19 mouse cellular contexts compared by ENCODE assay signal in genomic region chr1:177110665-177111271, GRCm38 (mm10).
A peak's percentile ranks its signal among the peaks of the same experiment; 100 is the strongest.
DNase-seq lines count a peak whose midpoint lies in the region; ATAC-seq and TF ChIP-seq lines count a peak whose summit lies in the region.
"Had no signal": no experiment of that assay in that cellular context is flagged by ENCODE, and none has a peak within 500 bp of the region (broad histone marks: within the 10 kb centered on the region; RNA-seq: fewer than 3 reads in every experiment).

No protein-coding gene starts in this region.

- H3K27ac ChIP-seq in kidney, adult 2 months (ENCODE audit: insufficient read depth, low read depth, low read length): no peak overlapping the region
- H3K27ac ChIP-seq in intestine, postnatal 0 days (ENCODE audit: low read depth, low read length): no peak overlapping the region
- H3K27ac ChIP-seq in hindbrain, postnatal 0 days: no peak overlapping the region
- H3K27ac ChIP-seq: embryonic facial prominence, embryonic 13.5 days; forebrain, embryonic 10.5 days; heart, embryonic 15.5 days; hindbrain, embryonic 13.5 days had no signal

- TF ChIP-seq POLR2A in kidney, adult 2 months (IDR thresholded peaks at IDR 0.05; ENCODE audit: low read depth, low read length): no peak

- no peaks in the 10 kb centered on the region for H3K9me3 ChIP-seq in intestine, postnatal 0 days (ENCODE audit: control insufficient read depth)
- no peaks in the 10 kb centered on the region for H3K9me3 ChIP-seq in hindbrain, postnatal 0 days (ENCODE audit: low read length)
- H3K9me3 ChIP-seq: embryonic facial prominence, embryonic 13.5 days; forebrain, embryonic 10.5 days; heart, embryonic 15.5 days; hindbrain, embryonic 13.5 days; megakaryocyte, embryonic 14.5 days had no signal

- WGBS in kidney, adult 2 months: 59% methylated on average over 2 of the region's 2 CpGs
- 37% methylated on average over 2 of the region's 2 CpGs for WGBS in intestine, postnatal 0 days
- WGBS in hindbrain, postnatal 0 days: 92% methylated on average over 2 of the region's 2 CpGs

- H3K4me1 ChIP-seq in kidney, adult 2 months (ENCODE audit: control insufficient read depth, insufficient read depth, low read length): no peaks in the 10 kb centered on the region
- no peaks in the 10 kb centered on the region for H3K4me1 ChIP-seq in intestine, postnatal 0 days (replicated peaks; ENCODE audit: control insufficient read depth, insufficient read depth, low read length)
- H3K4me1 ChIP-seq in hindbrain, postnatal 0 days (ENCODE audit: insufficient read depth, low read length): no peaks in the 10 kb centered on the region
- H3K4me1 ChIP-seq: heart, embryonic 15.5 days had no signal

- H3K9ac ChIP-seq in intestine, postnatal 0 days (ENCODE audit: low read depth, low read length): no peak overlapping the region
- H3K9ac ChIP-seq in hindbrain, postnatal 0 days (replicated peaks; ENCODE audit: low read length): no peak overlapping the region
- H3K9ac ChIP-seq: embryonic facial prominence, embryonic 13.5 days; heart, embryonic 15.5 days; hindbrain, embryonic 13.5 days; lung, embryonic 14.5 days had no signal

- H3K4me2 ChIP-seq in intestine, postnatal 0 days (replicated peaks; ENCODE audit: low read depth): no peak overlapping the region
- no peak overlapping the region for H3K4me2 ChIP-seq in hindbrain, postnatal 0 days (ENCODE audit: low read depth, low read length)
- H3K4me2 ChIP-seq: embryonic facial prominence, embryonic 13.5 days; heart, embryonic 15.5 days; hindbrain, embryonic 13.5 days; lung, embryonic 14.5 days had no signal

- H3K27me3 ChIP-seq in kidney, adult 2 months (replicated peaks; ENCODE audit: control insufficient read depth, insufficient read depth, low read length): no peaks in the 10 kb centered on the region
- no peaks in the 10 kb centered on the region for H3K27me3 ChIP-seq in intestine, postnatal 0 days (replicated peaks; ENCODE audit: control insufficient read depth, insufficient read depth, low read length)
- H3K27me3 ChIP-seq in hindbrain, postnatal 0 days (ENCODE audit: insufficient read depth, low read length): no peaks in the 10 kb centered on the region
- H3K27me3 ChIP-seq: embryonic facial prominence, embryonic 13.5 days; heart, embryonic 15.5 days; hindbrain, embryonic 13.5 days; megakaryocyte, embryonic 14.5 days had no signal

- no peak for TF ChIP-seq CTCF in kidney, adult 2 months (conservative IDR thresholded peaks at IDR 0.05; ENCODE audit: insufficient read depth, insufficient read length, low read depth, low read length)
- no peak for TF ChIP-seq CTCF in intestine, postnatal 0 days (IDR thresholded peaks at IDR 0.05; ENCODE audit: low read depth)
- TF ChIP-seq CTCF in hindbrain, postnatal 0 days (IDR thresholded peaks at IDR 0.05; ENCODE audit: low read depth): no peak

- ATAC-seq in intestine, postnatal 0 days: peak; percentile 47; the same call in 1 of the 2 replicates
- ATAC-seq in hindbrain, postnatal 0 days: no peak
- ATAC-seq: activated CD4-positive, CD25-positive, alpha-beta regulatory T cell, adult 4 months; CD4-positive, CD25-positive, alpha-beta regulatory T cell, adult 4 months had no signal

- H3K4me3 ChIP-seq in kidney, adult 2 months (ENCODE audit: insufficient read depth, low read depth, low read length): no peak overlapping the region
- H3K4me3 ChIP-seq in intestine, postnatal 0 days (ENCODE audit: low read depth, low read length): no peak overlapping the region
- no peak overlapping the region for H3K4me3 ChIP-seq in hindbrain, postnatal 0 days (ENCODE audit: low read length)
- H3K4me3 ChIP-seq: embryonic facial prominence, embryonic 13.5 days; forebrain, embryonic 10.5 days; heart, embryonic 15.5 days; hindbrain, embryonic 13.5 days; megakaryocyte, embryonic 14.5 days had no signal

- H3K36me3 ChIP-seq in kidney, adult 2 months (ENCODE audit: control insufficient read depth, insufficient read depth, low read length): no peaks in the 10 kb centered on the region
- no peaks in the 10 kb centered on the region for H3K36me3 ChIP-seq in intestine, postnatal 0 days (ENCODE audit: control insufficient read depth, insufficient read depth)
- H3K36me3 ChIP-seq in hindbrain, postnatal 0 days (ENCODE audit: insufficient read depth, low read length): no peaks in the 10 kb centered on the region
- H3K36me3 ChIP-seq: embryonic facial prominence, embryonic 13.5 days; forebrain, embryonic 10.5 days; heart, embryonic 15.5 days; hindbrain, embryonic 13.5 days had no signal

- peak; percentile 3 for DNase-seq in kidney, adult 2 months
- no peak for DNase-seq in kidney, adult 8-10 months
- peak; percentile 66 for DNase-seq in A20 (ENCODE audit: low read depth, low spot score)
- peak; percentile 47 for DNase-seq in MN1 (ENCODE audit: low spot score)
- DNase-seq in neural tube, embryonic 10.5 days (ENCODE audit: extremely low spot score, low spot score): no peak
- DNase-seq in hindbrain, postnatal 0 days (ENCODE audit: low spot score): no peak
- DNase-seq: kidney, postnatal 14 days; layer of hippocampus, adult 9-11 months; liver; lung, embryonic 14.5 days; thymus, adult 18-20 months had no signal

Comparison
In these comparisons a context has a peak if more than half of its experiments do, and no peak if none do; other contexts are left out.
1. DNase-seq: peak in kidney, adult 2 months (single experiment), A20 (single experiment) and MN1 (single experiment); none in kidney, adult 8-10 months (0 of 2), neural tube, embryonic 10.5 days (single experiment) and hindbrain, postnatal 0 days (single experiment).